Comparison of ENCODE assay signal across 34 mouse cellular contexts in genomic region chr13:59817352-59817751, GRCm38 (mm10). TPM values are rescaled to one million over a fixed set of nuclear protein-coding genes. Genes with fewer than 3 reads are reported as not detected.
DNase-seq lines count a peak whose midpoint lies in the region; ATAC-seq lines count a peak whose summit lies in the region.
"Had no signal": no experiment of that assay in that cellular context is flagged by ENCODE, and none has a peak within 500 bp of the region (broad histone marks: within the 10 kb centered on the region; RNA-seq: fewer than 3 reads in every experiment).

No protein-coding gene starts in this region.

- H3K27me3 ChIP-seq in erythroblast, embryonic 14.5 days (ENCODE audit: control insufficient read depth) = no peaks in the 10 kb centered on the region
- H3K27me3 ChIP-seq in liver, embryonic 11.5 days (replicated peaks; ENCODE audit: control insufficient read depth, insufficient read depth, low read length) = no peaks in the 10 kb centered on the region
- H3K27me3 ChIP-seq in liver, embryonic 13.5 days = no peaks in the 10 kb centered on the region
- no peaks in the 10 kb centered on the region for H3K27me3 ChIP-seq in liver, embryonic 16.5 days (ENCODE audit: control insufficient read depth, insufficient read depth, low read depth, low read length)
- no peaks in the 10 kb centered on the region for H3K27me3 ChIP-seq in forebrain, embryonic 10.5 days (ENCODE audit: poor library complexity, severe bottlenecking)
- H3K27me3 ChIP-seq: CH12.LX; embryonic facial prominence, embryonic 12.5 days; embryonic facial prominence, embryonic 15.5 days; heart, embryonic 15.5 days had no signal

- no peak for ATAC-seq in erythroblast, adult 5-6 weeks (replicated peaks; ENCODE audit: low FRiP score, poor library complexity, severe bottlenecking)
- ATAC-seq in liver, embryonic 11.5 days (replicated peaks; ENCODE audit: low FRiP score) = no peak
- ATAC-seq in liver, embryonic 13.5 days (ENCODE audit: low read depth) = no peak
- ATAC-seq in liver, embryonic 16.5 days (ENCODE audit: low read depth) = no peak
- ATAC-seq: forebrain, embryonic 14.5 days; forebrain, postnatal 0 days; hindbrain, postnatal 0 days had no signal

- H3K4me2 ChIP-seq in liver, embryonic 11.5 days = peak overlapping the region; percentile 82
- peak overlapping the region; percentile 86 for H3K4me2 ChIP-seq in liver, embryonic 13.5 days
- peak overlapping the region; percentile 59 for H3K4me2 ChIP-seq in liver, embryonic 16.5 days (ENCODE audit: low read depth, low read length)
- H3K4me2 ChIP-seq: embryonic facial prominence, embryonic 12.5 days; embryonic facial prominence, embryonic 15.5 days; heart, embryonic 11.5 days; heart, embryonic 15.5 days; hindbrain, embryonic 14.5 days had no signal

- H3K9ac ChIP-seq in liver, embryonic 11.5 days (ENCODE audit: low read depth, low read length) = 0 out of 2 replicates have a peak overlapping the region, but pooled peaks have one; percentile 15
- peak overlapping the region; percentile 99 for H3K9ac ChIP-seq in liver, embryonic 13.5 days
- H3K9ac ChIP-seq in liver, embryonic 16.5 days (ENCODE audit: low read depth, low read length) = 0 out of 2 replicates have a peak overlapping the region, but pooled peaks have one; percentile 27
- H3K9ac ChIP-seq: embryonic facial prominence, embryonic 12.5 days; embryonic facial prominence, embryonic 15.5 days; forebrain, postnatal 0 days; heart, embryonic 15.5 days; hindbrain, embryonic 14.5 days had no signal

- WGBS in liver, embryonic 11.5 days = 78% methylated on average over 4 of the region's 4 CpGs
- 56% methylated on average over 4 of the region's 4 CpGs for WGBS in liver, embryonic 13.5 days (ENCODE audit: insufficient replicate concordance)
- WGBS in liver, embryonic 16.5 days (ENCODE audit: insufficient replicate concordance) = 49% methylated on average over 4 of the region's 4 CpGs
- 92% methylated on average over 4 of the region's 4 CpGs for WGBS in forebrain, embryonic 10.5 days

- no peaks in the 10 kb centered on the region for H3K9me3 ChIP-seq in erythroblast, embryonic 14.5 days (ENCODE audit: control insufficient read depth, low read length)
- no peaks in the 10 kb centered on the region for H3K9me3 ChIP-seq in liver, embryonic 11.5 days (ENCODE audit: control insufficient read depth, low read length)
- H3K9me3 ChIP-seq in liver, embryonic 13.5 days (replicated peaks) = no peaks in the 10 kb centered on the region
- H3K9me3 ChIP-seq in liver, embryonic 16.5 days (replicated peaks; ENCODE audit: control insufficient read depth, low read length) = no peaks in the 10 kb centered on the region
- no peaks in the 10 kb centered on the region for H3K9me3 ChIP-seq in forebrain, embryonic 10.5 days
- H3K9me3 ChIP-seq: embryonic facial prominence, embryonic 12.5 days; embryonic facial prominence, embryonic 15.5 days; G1E; heart, embryonic 15.5 days had no signal

- H3K4me3 ChIP-seq in erythroblast, embryonic 14.5 days (replicated peaks) = peak overlapping the region; percentile 79
- no peak overlapping the region for H3K4me3 ChIP-seq in liver, embryonic 11.5 days (ENCODE audit: low read depth, low read length)
- peak overlapping the region; percentile 98 for H3K4me3 ChIP-seq in liver, embryonic 13.5 days (replicated peaks)
- peak overlapping the region; percentile 87 for H3K4me3 ChIP-seq in liver, embryonic 16.5 days (ENCODE audit: low read depth, low read length)
- H3K4me3 ChIP-seq in forebrain, embryonic 10.5 days = no peak overlapping the region
- H3K4me3 ChIP-seq: embryonic facial prominence, embryonic 12.5 days; embryonic facial prominence, embryonic 15.5 days; gastrocnemius, adult 2 months; heart, embryonic 15.5 days had no signal

- no peak overlapping the region for H3K27ac ChIP-seq in liver, embryonic 11.5 days (ENCODE audit: low read depth, low read length)
- H3K27ac ChIP-seq in liver, embryonic 13.5 days = peak overlapping the region; percentile 100
- peak overlapping the region; percentile 50; the same call in 1 of the 2 replicates for H3K27ac ChIP-seq in liver, embryonic 16.5 days (ENCODE audit: low read length)
- no peak overlapping the region for H3K27ac ChIP-seq in forebrain, embryonic 10.5 days
- H3K27ac ChIP-seq: embryonic facial prominence, embryonic 12.5 days; embryonic facial prominence, embryonic 15.5 days; gastrocnemius, adult 2 months; heart, embryonic 15.5 days; hindbrain, embryonic 14.5 days; hindbrain, postnatal 0 days had no signal

- peaks cover 79% of the 10 kb centered on the region for H3K4me1 ChIP-seq in erythroblast, embryonic 14.5 days (ENCODE audit: control insufficient read depth)
- H3K4me1 ChIP-seq in liver, embryonic 11.5 days (replicated peaks; ENCODE audit: control insufficient read depth, insufficient read depth, low read length) = peaks cover 41% of the 10 kb centered on the region
- peaks cover 87% of the 10 kb centered on the region for H3K4me1 ChIP-seq in liver, embryonic 13.5 days (replicated peaks)
- H3K4me1 ChIP-seq in liver, embryonic 16.5 days (ENCODE audit: control insufficient read depth, low read depth, low read length) = peaks cover 60% of the 10 kb centered on the region
- peaks cover 25% of the 10 kb centered on the region for H3K4me1 ChIP-seq in forebrain, embryonic 10.5 days

- no peak for DNase-seq in liver, embryonic 11.5 days (ENCODE audit: low spot score)
- DNase-seq in liver = no peak
- no peak for DNase-seq in liver, embryonic 13.5 days
- DNase-seq in lung, postnatal 36 days = no peak
- DNase-seq in forebrain, embryonic 10.5 days (ENCODE audit: extremely low spot score, low spot score) = no peak
- DNase-seq: adrenal gland, adult 2 months; adrenal gland, postnatal 14 days; cerebellum, adult 11 months; cerebellum, adult 2 months; cerebellum, adult 9-11 months; cerebellum, postnatal 25 days; forebrain, postnatal 0 days; gastrocnemius, adult 2 months; gastrocnemius, postnatal 14 days; heart, postnatal 10 days; heart, postnatal 4 days had no signal

- peaks cover 96% of the 10 kb centered on the region for H3K36me3 ChIP-seq in erythroblast, embryonic 14.5 days (ENCODE audit: control insufficient read depth)
- peaks cover 29% of the 10 kb centered on the region for H3K36me3 ChIP-seq in liver, embryonic 11.5 days (ENCODE audit: control insufficient read depth, insufficient read depth, low read length)
- H3K36me3 ChIP-seq in liver, embryonic 13.5 days = peaks cover 88% of the 10 kb centered on the region
- peaks cover 60% of the 10 kb centered on the region for H3K36me3 ChIP-seq in liver, embryonic 16.5 days (ENCODE audit: control insufficient read depth, insufficient read depth)
- peaks cover 71% of the 10 kb centered on the region for H3K36me3 ChIP-seq in forebrain, embryonic 10.5 days (replicated peaks)

RNA-seq across cellular contexts. Expression of gene Tut7, which starts 5.6 kb away (rescaled TPM):
- 7.5 and 8.1 TPM in 2 replicates for polyA plus RNA-seq in erythroblast, embryonic 14.5 days (2012)
- 557 and 663 TPM in 2 replicates for total RNA-seq in erythroblast, adult 5-6 weeks (2015; ENCODE audit: low replicate concordance)
- total RNA-seq in erythroblast, adult 5-6 weeks (2017; ENCODE audit: low replicate concordance) = 973 and 1,053 TPM in 2 replicates
- 68.2 and 69.5 TPM in 2 replicates for polyA plus RNA-seq in liver, embryonic 11.5 days (2014; fragmentation: Nextera tagmentation; extraction: Ambion mirVana)
- 54.4 and 61.8 TPM in 2 replicates for polyA plus RNA-seq in liver, embryonic 13.5 days (2015; fragmentation: Nextera tagmentation; extraction: Ambion mirVana)
- 57.3 and 59.6 TPM in 2 replicates for polyA plus RNA-seq in liver, embryonic 16.5 days (2015; fragmentation: Nextera tagmentation; extraction: Ambion mirVana)
- 39.0 and 40.0 TPM in 2 replicates for polyA plus RNA-seq in forebrain, embryonic 10.5 days (2016; fragmentation: Nextera tagmentation; extraction: Ambion mirVana)

RNA-seq across cellular contexts. Expression of gene Gm49354, which starts 35.3 kb away (rescaled TPM):
- 10.5 and 10.8 TPM in 2 replicates for polyA plus RNA-seq in erythroblast, embryonic 14.5 days (2012)
- not detected in 2 replicates for total RNA-seq in erythroblast, adult 5-6 weeks (2015; ENCODE audit: low replicate concordance)
- 254 and 1,206 TPM in 2 replicates for total RNA-seq in erythroblast, adult 5-6 weeks (2017; ENCODE audit: low replicate concordance)
- not detected in 2 replicates for polyA plus RNA-seq in liver, embryonic 11.5 days (2014; fragmentation: Nextera tagmentation; extraction: Ambion mirVana)
- not detected in 2 replicates for polyA plus RNA-seq in liver, embryonic 13.5 days (2015; fragmentation: Nextera tagmentation; extraction: Ambion mirVana)
- not detected in 2 replicates for polyA plus RNA-seq in liver, embryonic 16.5 days (2015; fragmentation: Nextera tagmentation; extraction: Ambion mirVana)
- not detected in 2 replicates for polyA plus RNA-seq in forebrain, embryonic 10.5 days (2016; fragmentation: Nextera tagmentation; extraction: Ambion mirVana)
- total RNA-seq: adrenal gland, adult 2 months; adrenal gland, postnatal 14 days; adrenal gland, postnatal 4 days; CH12.LX; forebrain, postnatal 0 days; G1E; gastrocnemius, adult 2 months; gastrocnemius, postnatal 14 days; gastrocnemius, postnatal 4 days; heart, adult 8-10 months; heart, postnatal 10 days; heart, postnatal 4 days; hindbrain, postnatal 0 days had no signal
- polyA plus RNA-seq: adrenal gland, adult 2 months; cerebellum, adult 2 months; embryonic facial prominence, embryonic 12.5 days; embryonic facial prominence, embryonic 15.5 days; forebrain, embryonic 11.5 days; forebrain, embryonic 14.5 days; forebrain, postnatal 0 days; frontal cortex, adult 2 months; heart, embryonic 11.5 days; heart, embryonic 15.5 days; hindbrain, embryonic 11.5 days; hindbrain, embryonic 14.5 days; hindbrain, postnatal 0 days had no signal

RNA-seq across cellular contexts. Expression of gene Isca1, which starts 47.7 kb away (rescaled TPM):
- polyA plus RNA-seq in erythroblast, embryonic 14.5 days (2012) = 62.3 and 68.6 TPM in 2 replicates
- total RNA-seq in erythroblast, adult 5-6 weeks (2015; ENCODE audit: low replicate concordance) = 667 and 741 TPM in 2 replicates
- 673 and 742 TPM in 2 replicates for total RNA-seq in erythroblast, adult 5-6 weeks (2017; ENCODE audit: low replicate concordance)
- polyA plus RNA-seq in liver, embryonic 11.5 days (2014; fragmentation: Nextera tagmentation; extraction: Ambion mirVana) = 173 and 181 TPM in 2 replicates
- 218 and 244 TPM in 2 replicates for polyA plus RNA-seq in liver, embryonic 13.5 days (2015; fragmentation: Nextera tagmentation; extraction: Ambion mirVana)
- polyA plus RNA-seq in liver, embryonic 16.5 days (2015; fragmentation: Nextera tagmentation; extraction: Ambion mirVana) = 224 and 231 TPM in 2 replicates
- polyA plus RNA-seq in forebrain, embryonic 10.5 days (2016; fragmentation: Nextera tagmentation; extraction: Ambion mirVana) = 93.3 and 93.8 TPM in 2 replicates

Comparison
In these comparisons a context has a peak if more than half of its experiments do, and no peak if none do; other contexts are left out.
1. H3K4me3 ChIP-seq: peak in erythroblast, embryonic 14.5 days (single experiment), liver, embryonic 13.5 days (single experiment) and liver, embryonic 16.5 days (single experiment); none in liver, embryonic 11.5 days (single experiment) and forebrain, embryonic 10.5 days (single experiment).
2. H3K27ac ChIP-seq: peak in liver, embryonic 13.5 days (single experiment) and liver, embryonic 16.5 days (single experiment); none in liver, embryonic 11.5 days (single experiment) and forebrain, embryonic 10.5 days (single experiment).
3. H3K9ac ChIP-seq: peak in every context shown above with its lines; median percentile 99 in liver, embryonic 13.5 days; 27 in liver, embryonic 16.5 days; 15 in liver, embryonic 11.5 days.
4. Peak in every context shown above with its lines, with median percentiles within 50 percentile points of each other: H3K4me2 ChIP-seq.